Mouse (Mus musculus) gastrocnemius, postnatal 10 days (tissue): ENCODE data around the gene Rint1. TPM values are rescaled to one million over a fixed set of nuclear protein-coding genes. Genes with fewer than 3 reads are reported as not detected.

Experiments
- DNase-seq: peaks from one replicate; pipeline ENCODE4 v3.0.0; 2021; ENCODE audit warnings: mixed read lengths
- total RNA-seq, 2 experiments: library from RNA; stranded (reverse); gene quantifications; 2 replicates each; pipeline ENCODE4 v1.2.3; 2021

Rint1 gene
- total RNA-seq, 2 experiments from 2014 or later = 9.8 to 13.8 TPM

GRCm38 (mm10) chr5:23864054-23864965 is 76.8 kb downstream of the Rint1 start:
- no peak for DNase-seq

- DNase-seq = no peak
Observed at GRCm38 (mm10) chr5:23865941-23866340, 78.4 kb downstream of the Rint1 start.

Other genes with a start within 250 kb of the Rint1 start
- gene Srpk2, start 103.1 kb upstream of the Rint1 start, total RNA-seq = 10 to 100 TPM; 35.7 to 41.2 TPM
- gene Pus7, start 4.0 kb upstream of the Rint1 start, total RNA-seq = 10 to 100 TPM; 13.0 to 16.4 TPM
- gene Tomm7, start 56.5 kb downstream of the Rint1 start, total RNA-seq = 10 to 100 TPM; 54.0 to 56.1 TPM
- gene Fam126a, start 243.0 kb downstream of the Rint1 start, total RNA-seq = 10 to 100 TPM; 15.9 to 20.0 TPM